Mouse (Mus musculus) testis, adult 2 months (tissue): ENCODE measurements around the gene Aqp12.

Experiments used
- CTCF ChIP-seq: fragments of 200-500 bp; IDR thresholded peaks from 2 replicates; pipeline ENCODE4 v1.5.1; 2012; ENCODE audit warnings: low read depth, mild to moderate bottlenecking, inconsistent platforms, low read length, moderate library complexity; ENCODE audit not compliant: control insufficient read depth, insufficient read depth, insufficient replicate concordance
- POLR2A ChIP-seq: fragments of 200-500 bp; IDR thresholded peaks from 2 replicates; pipeline ENCODE4 v1.6.1; 2012; ENCODE audit warnings: low read depth, mild to moderate bottlenecking, inconsistent platforms, low read length, moderate library complexity; ENCODE audit not compliant: control insufficient read depth

DNA sequence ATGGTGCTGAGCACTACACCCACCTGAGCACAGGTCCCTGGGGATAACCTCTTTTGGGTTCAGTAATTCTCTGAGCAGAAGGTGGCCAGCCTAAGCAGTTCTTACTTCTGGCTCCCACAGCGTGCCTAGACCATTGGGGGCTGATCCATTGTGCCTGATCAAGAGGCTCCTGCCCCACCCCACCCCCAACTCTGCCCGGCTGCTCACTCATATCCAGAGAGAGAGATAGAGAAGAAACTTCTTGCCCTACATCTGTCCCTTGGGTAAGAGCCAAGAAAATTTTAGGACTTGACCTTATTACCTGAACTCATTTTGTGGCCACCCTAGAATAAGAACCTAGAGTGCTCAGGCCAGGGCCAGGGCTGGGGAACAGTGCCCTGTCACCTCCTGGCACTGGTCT, 13.3 kb upstream of the Aqp12 start:
- no peak for TF ChIP-seq CTCF
- 0 out of 2 replicates have a peak, but pooled peaks have one; percentile 18 for TF ChIP-seq POLR2A
